8 mouse cellular contexts compared by ENCODE assay signal in genomic region chr2:150786251-150787180, GRCm38 (mm10). TPM values are rescaled to one million over a fixed set of nuclear protein-coding genes. Genes with fewer than 3 reads are reported as not detected.
DNase-seq lines count a peak whose midpoint lies in the region; ATAC-seq and TF ChIP-seq lines count a peak whose summit lies in the region.

TSS of gene Pygb (plus strand) at chr2:150786735.

- ATAC-seq in megakaryocyte progenitor cell, adult 5-6 weeks (replicated peaks; ENCODE audit: poor library complexity): peak; percentile 88

- peak within 1 kb of the TSS; percentile 97 for H3K4me3 ChIP-seq in cortical plate, adult 2 months (ENCODE audit: insufficient read depth, low read length)

- TF ChIP-seq CTCF in cortical plate, adult 2 months (IDR thresholded peaks at IDR 0.05; ENCODE audit: extremely low read depth, insufficient read depth, low read length): no peak

- H3K4me1 ChIP-seq in cortical plate, adult 2 months (ENCODE audit: control insufficient read depth, insufficient read depth, low read length): peaks cover 4% of the 10 kb centered on the region; the same call in 1 of the 2 replicates

- DNase-seq in adipocyte (ENCODE audit: low spot score): peak; percentile 95
- peak; percentile 57 to 75 for DNase-seq in gastrocnemius, adult 8-10 months (ENCODE audit: low spot score in 2 of 2)
- peak; percentile 73 for DNase-seq in hindlimb bud, embryonic 11.5 days (ENCODE audit: extremely low spot score, low read depth, low spot score)
- DNase-seq in left cerebral cortex, adult 8-10 months (ENCODE audit: low spot score in 2 of 2): peak; percentile 70 to 78
- peak; percentile 69 to 78 for DNase-seq in right cerebral cortex, postnatal 36 days (ENCODE audit: low spot score in 2 of 2)
- DNase-seq in yolk sac, embryonic 10.5 days (ENCODE audit: low spot score): peak; percentile 89

- TF ChIP-seq POLR2A in cortical plate, adult 2 months (IDR thresholded peaks at IDR 0.05; ENCODE audit: extremely low read depth, insufficient read depth, low read length): peak; percentile 98

- H3K27ac ChIP-seq in cortical plate, adult 2 months (ENCODE audit: insufficient read depth, low read length): peak within 1 kb of the TSS; percentile 17; the same call in 1 of the 2 replicates

RNA-seq across cellular contexts. Expression of gene Pygb, which starts in this region (rescaled TPM):
- polyA plus RNA-seq in cortical plate, adult 2 months (2012; rRNA removed): 131 and 133 TPM in 2 replicates
- 1 to 10 TPM; 3.1 to 5.0 (median 3.9) TPM for total RNA-seq in gastrocnemius, adult 8-10 months (2022)
- total RNA-seq in left cerebral cortex, adult 8-10 months (2022): 100 to 1,000 TPM; 143 to 172 (median 150) TPM
- 8.5 and 8.7 TPM in 2 replicates for total RNA-seq in megakaryocyte progenitor cell, adult 5-6 weeks (2015)
- total RNA-seq in megakaryocyte progenitor cell, adult 5-6 weeks (2017): 24.0 and 33.9 TPM in 2 replicates

Comparison
In these comparisons a context has a peak if more than half of its experiments do, and no peak if none do; other contexts are left out.
1. Peak in every context shown above with its lines: DNase-seq, ATAC-seq, H3K4me3 ChIP-seq and H3K27ac ChIP-seq.
2. RNA of gene Pygb (total RNA-seq): 143 to 172 TPM in left cerebral cortex, adult 8-10 months; 8.5 to 33.9 TPM in megakaryocyte progenitor cell, adult 5-6 weeks and 3.1 to 5.0 TPM in gastrocnemius, adult 8-10 months; every median in the first group is over 4 times any median in the second.